Mouse (Mus musculus): ENCODE data around the gene Rhcg. TPM values are rescaled to one million over a fixed set of nuclear protein-coding genes. Genes with fewer than 3 reads are reported as not detected.

Gene Rhcg
- polyA plus RNA-seq, 1 experiment: not detected

GRCm38 (mm10) chr7:79558698-79559097, 58.8 kb downstream of the Rhcg start:
- no peak overlapping the region for H3ac ChIP-seq (ENCODE audit: control insufficient read depth, insufficient read length, low read depth)
- H3K27me3 ChIP-seq (ENCODE audit: control insufficient read depth, insufficient read depth, insufficient read length): peaks cover 53% of the 10 kb centered on the region
- no peak for TF ChIP-seq MYOD1 (IDR thresholded peaks at IDR 0.05; ENCODE audit: control insufficient read depth, insufficient read length, low read depth)
- TF ChIP-seq MYOG (IDR thresholded peaks at IDR 0.05; ENCODE audit: control insufficient read depth, extremely low read depth, insufficient read length): no peak
- no peak for TF ChIP-seq FOSL1 (IDR thresholded peaks at IDR 0.05; ENCODE audit: insufficient read depth, low read length, poor library complexity, severe bottlenecking)
- TF ChIP-seq MAX (IDR thresholded peaks at IDR 0.05): no peak
- no peak for TF ChIP-seq CTCF (IDR thresholded peaks at IDR 0.05; ENCODE audit: control insufficient read depth, insufficient read depth, insufficient read length)
- TF ChIP-seq CEBPB (IDR thresholded peaks at IDR 0.05; ENCODE audit: low read depth): no peak
- TF ChIP-seq USF1 (IDR thresholded peaks at IDR 0.05; ENCODE audit: low read depth): no peak
- H3K36me3 ChIP-seq (ENCODE audit: control insufficient read depth, insufficient read depth): no peaks in the 10 kb centered on the region
- H3K4me3 ChIP-seq (ENCODE audit: insufficient read depth, poor library complexity, severe bottlenecking): no peak overlapping the region
- no peaks in the 10 kb centered on the region for H3K79me3 ChIP-seq (ENCODE audit: low read depth)
- no peaks in the 10 kb centered on the region for H3K79me2 ChIP-seq (ENCODE audit: control insufficient read depth, insufficient read depth)

GRCm38 (mm10) chr7:79557728-79558221, 59.7 kb downstream of the Rhcg start:
- Histone ChIP-seq H3K79me2 (ENCODE audit: control insufficient read depth, insufficient read depth) (no peaks in the 10 kb centered on the region), H3ac (ENCODE audit: control insufficient read depth, insufficient read length, low read depth) (no peak overlapping the region), H3K27me3 (ENCODE audit: control insufficient read depth, insufficient read depth, insufficient read length) (peaks cover 60% of the 10 kb centered on the region), H3K4me3 (ENCODE audit: insufficient read depth, poor library complexity, severe bottlenecking) (no peak overlapping the region), H3K36me3 (ENCODE audit: control insufficient read depth, insufficient read depth) (no peaks in the 10 kb centered on the region), H3K79me3 (ENCODE audit: low read depth) (no peaks in the 10 kb centered on the region)
- no peak for TF ChIP-seq MAX (IDR thresholded peaks at IDR 0.05)
- no peak for TF ChIP-seq MYOG (IDR thresholded peaks at IDR 0.05; ENCODE audit: control insufficient read depth, extremely low read depth, insufficient read length)

DNA sequence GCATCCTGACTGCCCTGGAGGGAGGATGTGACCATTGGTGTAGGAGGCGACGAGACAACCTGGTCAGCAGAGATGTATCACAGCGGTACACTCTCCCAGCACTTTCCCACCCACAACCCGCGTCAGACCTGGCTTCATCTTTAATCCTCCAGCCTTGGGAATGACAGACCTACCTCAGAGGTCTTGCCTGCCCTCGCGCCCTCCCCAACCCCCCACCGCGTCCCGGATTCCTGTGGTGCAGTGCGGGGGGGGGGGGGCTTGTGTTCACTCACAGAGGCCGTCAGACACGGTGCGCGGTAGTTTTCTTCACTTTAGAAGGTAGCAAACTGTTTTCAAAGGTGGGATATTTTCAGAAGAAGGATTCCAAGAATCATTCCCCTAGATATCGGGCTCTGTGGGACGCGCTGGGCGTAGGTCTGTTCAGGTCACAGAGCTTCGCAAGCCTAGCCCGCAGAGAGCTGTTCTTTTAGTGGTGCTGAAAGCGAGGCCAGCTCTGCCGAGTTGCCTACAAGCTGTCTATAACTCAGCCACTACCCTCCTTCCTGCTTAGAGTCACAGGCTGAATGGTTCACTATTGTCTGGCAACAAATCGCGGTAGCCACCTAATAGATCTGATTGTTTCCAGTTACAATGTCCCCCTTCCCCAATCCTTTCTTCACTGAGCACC, 62.0 kb downstream of the Rhcg start:
- Histone ChIP-seq H3ac (ENCODE audit: control insufficient read depth, insufficient read length, low read depth) (no peak overlapping the region), H3K4me3 (ENCODE audit: insufficient read depth, poor library complexity, severe bottlenecking) (no peak overlapping the region), H3K27me3 (ENCODE audit: control insufficient read depth, insufficient read depth, insufficient read length) (peaks cover 62% of the 10 kb centered on the region)

GRCm38 (mm10) chr7:79552702-79553101, 64.8 kb downstream of the Rhcg start:
- no peaks in the 10 kb centered on the region for H3K79me3 ChIP-seq (ENCODE audit: low read depth)
- no peak overlapping the region for H3ac ChIP-seq (ENCODE audit: control insufficient read depth, insufficient read length, low read depth)
- H3K36me3 ChIP-seq (ENCODE audit: control insufficient read depth, insufficient read depth): no peaks in the 10 kb centered on the region
- no peak for TF ChIP-seq CEBPB (IDR thresholded peaks at IDR 0.05; ENCODE audit: low read depth)
- no peak for TF ChIP-seq MYOD1 (IDR thresholded peaks at IDR 0.05; ENCODE audit: control insufficient read depth, insufficient read length, low read depth)
- no peak for TF ChIP-seq MAX (IDR thresholded peaks at IDR 0.05)
- TF ChIP-seq FOSL1 (IDR thresholded peaks at IDR 0.05; ENCODE audit: insufficient read depth, low read length, poor library complexity, severe bottlenecking): no peak
- no peak for TF ChIP-seq USF1 (IDR thresholded peaks at IDR 0.05; ENCODE audit: low read depth)
- TF ChIP-seq MYOG (IDR thresholded peaks at IDR 0.05; ENCODE audit: control insufficient read depth, extremely low read depth, insufficient read length): no peak
- no peak for TF ChIP-seq CTCF (IDR thresholded peaks at IDR 0.05; ENCODE audit: control insufficient read depth, insufficient read depth, insufficient read length)
- H3K79me2 ChIP-seq (ENCODE audit: control insufficient read depth, insufficient read depth): no peaks in the 10 kb centered on the region
- no peak overlapping the region for H3K4me3 ChIP-seq (ENCODE audit: insufficient read depth, poor library complexity, severe bottlenecking)
- H3K27me3 ChIP-seq (ENCODE audit: control insufficient read depth, insufficient read depth, insufficient read length): peaks cover 67% of the 10 kb centered on the region

More for the DNA sequence above, 62.0 kb downstream of the Rhcg start:
- H3K36me3 ChIP-seq (ENCODE audit: control insufficient read depth, insufficient read depth): no peaks in the 10 kb centered on the region
- H3K79me2 ChIP-seq (ENCODE audit: control insufficient read depth, insufficient read depth): no peaks in the 10 kb centered on the region
- TF ChIP-seq USF1 (IDR thresholded peaks at IDR 0.05; ENCODE audit: low read depth) (no peak), MYOG (IDR thresholded peaks at IDR 0.05; ENCODE audit: control insufficient read depth, extremely low read depth, insufficient read length) (no peak), CEBPB (IDR thresholded peaks at IDR 0.05; ENCODE audit: low read depth) (no peak), FOSL1 (IDR thresholded peaks at IDR 0.05; ENCODE audit: insufficient read depth, low read length, poor library complexity, severe bottlenecking) (no peak), MYOD1 (IDR thresholded peaks at IDR 0.05; ENCODE audit: control insufficient read depth, insufficient read length, low read depth) (no peak), CTCF (IDR thresholded peaks at IDR 0.05; ENCODE audit: control insufficient read depth, insufficient read depth, insufficient read length) (no peak), MAX (IDR thresholded peaks at IDR 0.05) (no peak)
- no peaks in the 10 kb centered on the region for H3K79me3 ChIP-seq (ENCODE audit: low read depth)

DNA sequence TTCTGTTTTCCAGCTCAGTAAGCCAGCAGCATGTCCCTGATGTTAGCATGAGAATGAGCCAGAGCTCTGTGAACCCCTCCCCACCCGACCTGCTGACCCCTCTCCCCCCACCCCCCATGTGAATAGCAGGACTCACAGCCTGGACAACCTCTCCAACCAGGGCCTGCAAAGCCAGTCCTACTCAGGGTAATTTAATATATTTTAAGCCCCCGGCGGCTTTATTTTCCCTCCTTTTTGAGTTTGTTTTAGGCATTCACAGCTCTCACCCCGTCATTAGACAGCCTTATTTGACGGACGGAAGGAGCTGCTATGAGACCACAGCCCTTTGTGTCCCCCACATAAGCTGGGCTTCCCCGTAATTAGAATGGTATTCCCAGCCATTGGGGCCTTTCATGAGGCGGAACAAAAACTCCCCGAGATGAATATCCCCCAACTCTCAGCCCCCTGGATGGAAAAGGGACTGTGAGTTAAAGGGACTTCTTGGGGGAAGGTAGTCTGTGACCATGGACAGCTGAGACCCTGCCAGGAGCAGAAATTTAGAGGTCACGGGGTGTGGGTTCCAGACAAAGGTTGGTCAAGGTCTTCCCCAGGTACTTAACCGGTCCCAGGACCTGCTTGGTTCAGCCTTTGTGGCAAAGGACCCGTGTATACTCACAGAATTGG, 68.4 kb downstream of the Rhcg start:
- no peak for TF ChIP-seq MAX (IDR thresholded peaks at IDR 0.05)
- no peak for TF ChIP-seq USF1 (IDR thresholded peaks at IDR 0.05; ENCODE audit: low read depth)
- no peak for TF ChIP-seq CTCF (IDR thresholded peaks at IDR 0.05; ENCODE audit: control insufficient read depth, insufficient read depth, insufficient read length)
- no peak for TF ChIP-seq MYOG (IDR thresholded peaks at IDR 0.05; ENCODE audit: control insufficient read depth, extremely low read depth, insufficient read length)
- no peak for TF ChIP-seq MYOD1 (IDR thresholded peaks at IDR 0.05; ENCODE audit: control insufficient read depth, insufficient read length, low read depth)
- no peak for TF ChIP-seq FOSL1 (IDR thresholded peaks at IDR 0.05; ENCODE audit: insufficient read depth, low read length, poor library complexity, severe bottlenecking)
- no peak for TF ChIP-seq CEBPB (IDR thresholded peaks at IDR 0.05; ENCODE audit: low read depth)
- Histone ChIP-seq H3K79me3 (ENCODE audit: low read depth) (no peaks in the 10 kb centered on the region), H3K79me2 (ENCODE audit: control insufficient read depth, insufficient read depth) (no peaks in the 10 kb centered on the region), H3K36me3 (ENCODE audit: control insufficient read depth, insufficient read depth) (no peaks in the 10 kb centered on the region), H3ac (ENCODE audit: control insufficient read depth, insufficient read length, low read depth) (no peak overlapping the region), H3K4me3 (ENCODE audit: insufficient read depth, poor library complexity, severe bottlenecking) (no peak overlapping the region), H3K27me3 (ENCODE audit: control insufficient read depth, insufficient read depth, insufficient read length) (peaks cover 66% of the 10 kb centered on the region)

All from C2C12 (cell line).